Mouse (Mus musculus): ENCODE measurements around the gene Isg20. TPM values are rescaled to one million over a fixed set of nuclear protein-coding genes. Genes with fewer than 3 reads are reported as not detected.

Isg20 gene
- polyA plus RNA-seq, 2 experiments from 2014 or later: 113 to 119 TPM

- no peak for ATAC-seq
Observed at GRCm38 (mm10) chr7:78904175-78904574, 9.0 kb upstream of the Isg20 start.

DNA sequence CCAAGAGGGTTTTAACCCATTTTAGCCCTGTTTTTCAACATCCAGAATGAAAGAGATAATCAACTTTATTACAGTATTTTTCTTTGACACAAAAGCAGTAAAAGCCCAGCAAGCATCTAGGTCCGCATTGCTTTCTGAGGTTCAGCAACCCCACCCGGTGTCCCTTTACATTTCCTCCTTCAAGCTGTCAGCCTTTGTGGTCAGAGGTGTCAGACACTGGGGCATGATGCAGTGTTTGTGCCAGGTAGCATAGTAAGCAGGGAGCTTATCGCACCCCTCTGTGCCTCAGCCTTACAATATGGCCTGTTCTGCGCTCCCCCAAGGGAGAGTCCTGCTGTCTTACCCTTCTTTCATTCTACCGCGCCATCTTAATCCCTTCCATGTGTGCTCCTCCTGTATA is 4.2 kb upstream of the Isg20 start:
- ATAC-seq: no peak

DNA sequence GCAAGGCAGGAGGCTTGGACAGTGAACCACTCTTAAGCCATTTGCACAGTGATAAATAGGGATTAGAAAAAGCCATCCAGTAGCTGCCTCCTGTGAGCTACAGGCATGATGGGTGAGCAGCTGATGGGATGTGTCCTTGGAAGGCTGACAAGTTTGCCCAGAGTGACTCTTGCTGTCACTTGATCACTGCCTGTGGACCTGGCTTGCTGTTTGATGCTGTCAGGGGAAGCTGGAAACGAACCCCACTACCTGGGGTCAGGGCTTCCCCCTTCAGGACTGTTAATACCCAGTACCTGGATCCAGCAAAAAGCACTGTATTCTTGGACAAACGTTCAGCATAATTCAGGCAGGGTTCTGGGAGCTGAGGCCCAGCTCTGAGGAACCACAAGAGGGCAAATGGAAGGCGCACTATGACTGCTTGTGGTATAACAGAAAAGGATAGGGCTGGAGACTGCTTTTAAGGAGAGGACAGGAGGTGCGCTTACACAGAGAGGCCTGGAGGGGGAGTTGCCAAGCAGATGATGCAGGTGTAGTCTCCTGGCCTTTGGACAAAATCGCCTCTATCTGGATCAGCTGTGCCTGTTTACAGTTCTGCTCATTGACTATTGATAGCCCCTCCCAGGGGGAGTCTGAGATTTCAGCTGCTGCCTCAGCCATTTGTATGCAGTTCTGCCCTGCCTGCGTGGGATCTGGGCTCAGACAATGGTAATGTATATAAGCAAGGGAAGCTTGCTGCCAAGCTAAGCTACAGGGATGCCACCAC is 2.7 kb upstream of the Isg20 start:
- ATAC-seq: no peak

- no peak for ATAC-seq
Observed at GRCm38 (mm10) chr7:78911209-78911608, 2.0 kb upstream of the Isg20 start.

GRCm38 (mm10) chr7:78912253-78912973 is 811 bp upstream of the Isg20 start:
- ATAC-seq: peak; percentile 72

DNA sequence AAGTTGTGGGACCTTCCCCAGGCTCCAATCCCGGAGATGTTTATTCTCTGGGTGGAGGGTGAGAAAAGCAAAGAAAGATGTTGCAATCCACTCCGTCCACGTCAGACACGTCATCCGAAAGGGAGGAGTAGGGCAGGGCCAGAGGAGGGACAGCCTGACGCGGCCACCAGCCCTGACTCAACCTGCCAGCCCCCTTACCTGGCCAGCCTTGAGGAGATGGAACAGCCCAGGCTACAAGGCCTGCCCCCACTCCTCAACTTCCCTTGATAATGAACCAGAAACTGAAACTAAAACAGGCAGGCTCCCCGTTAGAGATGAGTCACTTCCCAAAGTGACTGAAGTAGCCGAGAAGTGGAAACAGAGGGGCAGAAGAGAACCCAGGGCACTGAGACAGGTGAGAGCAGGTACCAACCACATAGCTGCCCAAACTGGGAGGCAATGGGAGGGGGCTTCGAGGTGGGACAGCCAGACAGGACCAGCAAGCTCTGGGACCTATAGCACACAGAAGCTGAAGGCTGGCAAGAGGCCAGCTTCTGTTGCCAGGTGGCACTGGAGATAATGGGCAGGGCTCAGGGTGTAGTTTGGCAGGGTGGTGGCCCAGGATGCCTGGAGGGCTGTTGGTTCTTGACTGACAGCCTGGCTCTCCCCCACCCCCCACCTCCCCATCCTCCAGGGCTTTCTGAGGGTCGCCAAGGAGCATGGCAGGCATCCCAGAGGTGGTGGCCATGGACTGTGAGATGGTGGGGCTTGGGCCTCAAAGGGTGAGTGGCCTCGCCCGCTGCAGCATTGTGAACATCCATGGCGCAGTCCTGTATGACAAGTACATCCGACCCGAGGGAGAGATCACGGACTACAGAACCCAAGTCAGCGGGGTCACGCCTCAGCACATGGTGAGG is 673 bp downstream of the Isg20 start:
- ATAC-seq: peak; percentile 81

DNA sequence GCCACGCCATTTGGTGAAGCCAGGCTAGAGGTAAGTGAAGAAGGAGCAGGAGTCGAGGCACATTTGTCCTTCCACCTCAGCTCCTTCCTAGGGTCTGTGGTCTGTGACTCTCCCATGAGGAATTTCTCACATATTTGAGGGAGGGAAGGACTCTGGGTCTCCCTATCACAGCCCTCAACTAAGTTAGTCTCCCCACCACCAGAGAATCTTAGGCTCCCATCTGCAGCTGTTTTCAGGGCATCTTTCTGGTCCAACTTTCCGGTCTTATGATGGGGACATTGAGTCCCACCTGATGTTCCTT is 1.3 kb downstream of the Isg20 start:
- ATAC-seq: no peak

DNA sequence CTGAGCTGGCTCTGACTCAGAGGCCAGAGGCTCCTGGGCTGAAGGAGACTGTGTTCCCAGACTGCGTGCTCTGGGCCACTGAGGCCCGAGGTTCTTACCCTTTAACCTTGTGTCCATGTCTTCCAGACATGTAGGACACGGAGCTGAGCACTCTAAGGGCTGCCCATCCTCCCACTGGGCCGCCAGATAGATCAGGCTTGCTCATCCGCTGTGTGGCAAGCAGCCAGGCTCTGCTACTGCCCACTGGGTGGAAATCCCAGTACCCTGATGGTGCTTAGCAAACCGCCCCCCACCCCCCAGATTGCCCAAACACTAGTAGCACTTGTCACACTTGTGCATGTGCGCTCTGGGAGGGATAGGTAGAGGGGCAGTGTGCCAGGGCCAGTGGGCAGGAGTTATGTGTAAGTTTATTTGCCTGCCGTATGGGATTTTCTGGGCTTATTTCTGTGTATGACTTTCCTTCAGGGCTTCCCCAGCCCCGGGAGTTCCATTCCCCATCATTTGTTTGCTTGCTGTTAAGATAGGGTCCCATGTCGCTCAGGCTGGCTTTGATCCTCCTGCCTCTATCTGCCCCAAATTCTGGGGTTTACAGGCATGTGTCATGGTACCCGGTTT is 1.8 kb downstream of the Isg20 start:
- no peak for ATAC-seq

GRCm38 (mm10) chr7:78918686-78919085 is 5.5 kb downstream of the Isg20 start:
- ATAC-seq: no peak

GRCm38 (mm10) chr7:78922506-78922905 is 9.3 kb downstream of the Isg20 start:
- ATAC-seq: no peak

GRCm38 (mm10) chr7:78924300-78924699 is 11.1 kb downstream of the Isg20 start:
- peak; percentile 69 for ATAC-seq

- no peak for ATAC-seq
Observed at GRCm38 (mm10) chr7:78924796-78925195, 11.6 kb downstream of the Isg20 start.

DNA sequence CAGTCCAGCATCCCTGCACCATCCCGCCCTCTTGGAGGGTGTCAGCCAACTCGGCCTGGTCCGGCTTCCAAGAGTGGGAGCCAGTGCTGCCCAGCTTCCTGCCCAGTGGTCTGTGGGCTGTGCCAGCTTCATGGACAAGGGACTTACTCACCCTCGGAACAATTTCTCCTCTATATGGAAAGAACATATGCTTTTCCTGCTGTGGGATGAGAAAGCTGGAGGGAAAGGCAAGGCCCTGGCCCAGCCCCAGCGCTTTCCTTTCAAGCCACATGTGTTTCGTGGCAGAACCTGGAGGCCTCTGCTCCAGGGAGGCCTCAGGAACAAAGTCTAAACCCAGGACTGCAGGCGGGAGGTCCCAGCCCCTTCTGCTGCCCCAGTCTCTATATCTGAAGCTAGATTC is 12.5 kb downstream of the Isg20 start:
- no peak for ATAC-seq

DNA sequence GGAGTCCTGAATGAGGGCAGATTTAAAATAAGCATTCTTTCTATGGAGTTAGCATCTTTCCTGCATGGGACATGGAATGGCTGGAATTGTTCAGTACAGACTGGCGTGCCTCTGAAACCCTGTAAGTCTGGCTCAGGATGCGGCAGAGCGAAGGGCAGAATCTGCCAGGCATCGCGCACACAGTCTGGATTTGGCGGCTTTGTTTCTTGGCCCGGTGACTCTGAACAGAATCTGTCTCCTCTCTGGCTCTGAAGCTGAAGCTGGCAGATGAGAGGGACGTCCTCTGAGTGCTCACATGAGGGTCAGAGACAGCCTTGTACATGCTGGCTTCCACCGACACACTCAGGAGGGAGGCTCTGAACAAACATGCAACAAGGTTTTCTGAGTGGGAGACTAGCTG is 12.9 kb downstream of the Isg20 start:
- no peak for ATAC-seq

- ATAC-seq: no peak
Observed at GRCm38 (mm10) chr7:78927266-78927665, 14.0 kb downstream of the Isg20 start.

DNA sequence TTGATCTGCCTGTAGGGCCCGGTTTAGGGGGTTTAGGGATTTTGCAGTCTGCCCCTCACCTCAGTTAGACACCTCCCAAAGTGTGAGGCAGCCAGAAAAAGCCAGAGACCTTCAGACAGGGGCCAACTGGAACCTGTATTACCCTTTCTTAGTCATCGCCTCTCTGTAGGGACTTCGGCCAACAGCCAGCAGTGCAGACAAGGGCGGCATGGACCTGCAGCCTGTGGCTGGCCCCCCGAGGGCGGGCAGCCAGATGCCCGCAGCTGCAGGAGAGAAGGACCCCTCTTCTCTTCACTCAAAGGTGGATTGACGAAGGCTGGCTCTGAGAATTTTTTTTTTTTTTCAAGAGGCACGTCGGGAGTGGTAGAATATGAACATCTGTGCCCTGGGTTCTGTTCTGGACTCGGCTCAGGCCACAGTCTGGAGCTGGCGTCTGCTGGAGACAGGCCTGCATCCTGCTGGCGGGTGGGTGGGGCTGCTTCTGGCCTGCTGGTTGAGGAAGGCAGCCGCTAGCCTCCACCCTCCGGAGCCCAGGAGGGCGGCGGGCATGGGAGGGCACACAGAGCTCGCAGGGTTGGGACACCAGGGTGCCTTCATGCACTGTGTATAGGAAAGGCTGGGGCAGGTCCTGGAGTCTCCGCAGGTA is 25.9 kb downstream of the Isg20 start:
- no peak for ATAC-seq

- ATAC-seq: no peak
Observed at GRCm38 (mm10) chr7:78940971-78941370, 27.7 kb downstream of the Isg20 start.

- ATAC-seq: no peak
Observed at GRCm38 (mm10) chr7:78942544-78942943, 29.3 kb downstream of the Isg20 start.

GRCm38 (mm10) chr7:78953886-78954572 is 40.8 kb downstream of the Isg20 start:
- no peak for ATAC-seq

DNA sequence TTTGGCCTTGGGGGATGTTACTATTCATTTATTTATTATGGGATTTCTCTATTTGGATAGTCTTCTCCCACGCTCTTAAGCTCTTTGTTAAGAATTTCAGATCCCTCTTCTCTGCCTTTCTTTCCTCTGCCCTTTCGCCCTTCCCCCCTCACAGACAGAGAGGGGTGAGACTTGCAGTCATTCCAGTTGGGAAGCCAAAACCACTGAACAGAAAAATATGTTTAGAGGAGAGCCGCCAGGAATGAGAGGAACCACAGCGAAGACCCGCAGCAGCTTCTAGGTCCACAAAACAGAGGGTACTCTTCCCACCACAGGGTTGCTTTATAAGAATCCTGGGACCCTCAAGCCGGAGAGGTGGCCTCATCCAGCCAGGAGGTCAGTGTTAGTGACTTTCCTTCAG is 41.4 kb downstream of the Isg20 start:
- ATAC-seq: no peak

DNA sequence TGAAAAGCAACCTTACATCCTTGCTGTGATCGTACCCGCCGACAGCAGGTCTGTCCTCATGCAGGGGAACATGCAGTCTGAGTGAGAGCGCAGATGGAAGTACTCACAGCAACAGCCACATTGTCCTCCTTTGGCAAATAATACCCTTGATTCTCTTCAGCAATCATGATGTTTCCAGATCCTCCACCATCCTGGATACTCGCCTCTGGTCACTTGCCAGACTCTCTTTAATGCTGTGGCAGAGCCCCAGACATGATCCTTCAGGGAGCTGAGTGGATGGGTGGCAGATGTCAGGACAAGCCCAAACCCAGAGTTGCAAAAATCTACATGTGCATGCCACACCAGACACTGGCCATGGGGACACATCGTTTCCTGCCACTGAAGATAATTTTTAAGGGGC is 41.9 kb downstream of the Isg20 start:
- ATAC-seq: no peak

Measured in activated CD4-positive, CD25-positive, alpha-beta regulatory T cell, adult 4 months (primary cell).